Mouse (Mus musculus): Measurements from ENCODE around the gene 1190007I07Rik. TPM values are rescaled to one million over a fixed set of nuclear protein-coding genes. Genes with fewer than 3 reads are reported as not detected.

Gene 1190007I07Rik
- 120 and 159 TPM in 2 replicates for polyA plus RNA-seq (2012)

DNA sequence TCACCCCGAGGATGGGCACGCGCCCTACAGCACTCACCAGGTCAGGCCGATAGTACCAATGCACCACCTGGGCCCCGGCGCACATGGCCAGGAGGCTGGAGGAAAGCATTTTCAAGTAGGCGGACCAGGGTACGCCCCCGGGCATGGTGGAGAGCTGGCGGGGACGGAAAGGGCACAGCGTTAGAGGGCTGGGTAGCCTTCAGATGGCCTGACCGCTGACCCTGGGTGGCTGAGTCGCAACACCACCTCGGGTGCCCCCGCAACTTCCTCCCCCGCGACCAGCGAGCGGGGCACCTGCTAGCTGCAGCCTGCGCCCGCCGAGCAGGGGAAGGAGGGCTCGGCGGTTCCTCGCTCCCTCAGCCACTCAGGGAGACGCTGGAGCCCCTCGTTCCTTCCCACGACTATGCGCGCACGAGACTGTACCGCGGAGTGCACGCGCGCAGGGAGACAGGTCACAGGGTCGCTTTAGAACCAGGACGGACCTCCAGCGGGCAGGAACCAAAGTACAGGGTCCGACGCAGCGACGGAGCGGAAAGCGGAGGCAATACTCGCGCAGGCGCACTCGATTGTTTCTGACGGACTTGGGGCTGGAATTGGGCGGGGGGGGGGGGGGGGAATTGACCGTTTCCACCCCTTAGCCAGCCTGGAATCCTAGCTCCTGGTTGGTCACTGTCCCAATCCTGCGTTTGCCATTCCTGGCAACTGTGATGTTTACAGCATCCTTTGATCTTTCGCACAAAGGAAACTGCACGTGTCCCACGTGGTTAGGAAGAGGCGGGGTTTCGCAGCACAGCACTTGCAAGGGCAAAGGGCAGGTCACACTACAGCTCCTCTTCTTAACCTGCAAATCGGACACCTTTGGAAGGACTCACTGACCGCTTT lies at the start of gene 1190007I07Rik:
Gene 1190007I07Rik (minus strand): TSS at position 558 of the 882 bp plus-strand sequence.
- no peak for TF ChIP-seq GATA1 (IDR thresholded peaks at IDR 0.05; ENCODE audit: low read length)

DNA sequence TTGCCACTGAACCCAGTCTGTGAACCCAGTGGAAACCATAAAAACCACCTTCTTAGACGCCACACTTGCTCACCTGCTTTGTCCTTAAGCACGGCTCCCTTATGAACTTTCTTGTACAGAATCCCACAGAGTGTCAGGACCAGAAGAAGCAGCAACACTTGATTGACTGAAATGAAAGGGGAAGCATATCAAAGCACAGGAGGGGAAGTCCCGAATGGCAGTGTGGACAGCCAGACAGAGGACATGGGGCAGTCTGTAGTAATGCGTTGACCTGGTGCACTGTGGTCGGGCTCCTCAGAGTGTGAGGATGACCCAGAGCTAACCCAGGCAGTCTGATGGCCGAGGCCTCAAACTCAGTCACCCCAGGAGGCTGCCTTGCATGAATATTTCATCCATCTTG lies 47.2 kb upstream of the 1190007I07Rik start:
- TF ChIP-seq GATA1 (IDR thresholded peaks at IDR 0.05; ENCODE audit: low read length): no peak

DNA sequence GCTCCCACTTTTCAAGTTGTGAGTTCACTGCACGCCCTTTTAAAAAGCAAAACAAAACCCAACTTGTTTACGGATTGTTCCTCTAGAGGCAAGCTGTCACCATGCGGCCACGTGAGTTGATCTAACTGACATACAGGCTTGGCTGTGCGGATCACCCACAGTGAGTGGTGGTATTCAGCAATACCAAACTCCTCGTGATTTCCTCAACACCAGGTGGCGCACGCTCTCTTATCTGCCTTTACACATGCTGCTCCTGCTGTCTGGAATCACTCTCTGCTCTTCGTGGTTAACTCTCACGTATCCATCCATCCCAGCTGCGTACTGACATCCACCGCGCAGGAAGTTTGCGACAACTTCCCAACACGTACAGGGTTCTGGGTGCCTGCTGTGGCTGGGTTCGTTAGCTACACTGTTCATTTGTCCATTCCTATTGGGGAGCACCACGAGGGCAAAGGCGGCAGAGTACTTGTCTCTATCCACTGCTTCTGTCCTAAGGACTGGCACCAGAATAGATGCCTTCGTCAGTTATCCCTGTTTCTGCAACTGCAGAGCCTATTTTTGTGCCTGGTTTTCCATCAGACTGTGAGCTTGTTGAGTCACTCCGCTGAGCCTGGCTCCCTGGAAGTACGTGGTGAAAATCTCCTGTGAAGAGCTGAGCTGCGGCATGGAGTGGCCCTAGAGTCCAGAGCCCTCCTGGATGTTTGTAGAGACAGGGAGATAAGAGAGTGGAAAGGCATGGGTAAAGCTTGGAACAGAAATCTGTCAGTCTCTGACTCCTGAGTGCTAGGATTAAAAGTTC lies 43.6 kb upstream of the 1190007I07Rik start:
- no peak for TF ChIP-seq GATA1 (IDR thresholded peaks at IDR 0.05; ENCODE audit: low read length)

GRCm38 (mm10) chr10:82665951-82666350 lies 42.9 kb upstream of the 1190007I07Rik start:
- TF ChIP-seq GATA1 (IDR thresholded peaks at IDR 0.05; ENCODE audit: low read length): no peak

DNA sequence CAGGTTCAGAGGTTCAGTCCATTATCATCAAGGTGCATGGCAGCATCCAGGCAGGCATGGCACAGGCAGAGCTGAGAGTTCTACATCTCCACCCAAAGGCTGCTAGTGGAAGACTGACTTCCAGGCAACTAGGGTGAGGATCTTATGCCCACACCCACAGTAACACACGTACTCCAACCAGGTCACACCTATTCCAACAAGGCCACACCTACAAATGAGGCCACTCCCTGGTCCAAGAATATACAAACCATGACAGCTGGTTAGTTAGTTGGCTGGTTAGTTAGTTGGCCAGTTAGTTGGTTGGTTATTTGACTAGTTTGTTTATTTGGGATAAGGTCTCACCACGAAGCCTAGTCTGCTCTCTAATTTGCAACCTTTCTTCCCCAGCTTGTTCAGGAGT lies 40.3 kb upstream of the 1190007I07Rik start:
- no peak for TF ChIP-seq GATA1 (IDR thresholded peaks at IDR 0.05; ENCODE audit: low read length)

DNA sequence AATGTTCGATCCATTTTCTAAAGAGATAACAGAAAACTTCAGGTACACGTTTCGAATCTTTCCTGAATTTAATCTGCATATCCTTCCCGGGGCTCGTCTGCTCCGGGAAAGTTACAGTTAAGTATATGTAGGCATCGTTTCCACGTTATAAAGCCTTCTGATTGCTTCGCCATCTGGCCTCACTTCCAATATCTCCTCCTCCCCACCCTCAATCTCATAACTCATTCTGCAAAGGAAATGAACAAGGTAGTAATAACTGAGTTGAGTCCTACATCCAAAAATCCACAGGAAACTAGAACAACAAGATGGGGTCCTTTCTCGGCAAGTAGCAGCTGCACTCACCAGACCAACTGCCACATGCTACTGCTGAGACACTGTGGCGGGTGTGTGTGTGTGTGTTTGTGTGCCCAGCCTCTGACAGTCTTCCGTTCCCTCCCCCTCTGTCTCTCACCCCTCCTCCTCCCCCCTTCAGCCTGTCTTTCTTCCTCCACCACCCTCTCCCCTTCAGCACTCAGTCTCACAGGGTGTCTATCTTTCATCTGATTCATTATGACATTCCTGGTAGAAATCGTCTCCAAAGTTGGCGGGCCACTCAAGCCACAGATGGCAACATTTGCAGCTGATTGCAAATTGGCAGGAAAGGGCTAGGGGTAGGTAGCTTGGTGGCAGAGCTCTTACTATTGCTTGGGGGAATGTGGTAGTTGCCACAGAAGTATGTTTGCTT lies 39.4 kb upstream of the 1190007I07Rik start:
- no peak for TF ChIP-seq GATA1 (IDR thresholded peaks at IDR 0.05; ENCODE audit: low read length)

- TF ChIP-seq GATA1 (IDR thresholded peaks at IDR 0.05; ENCODE audit: low read length): no peak
These were observed 38.8 kb upstream of the 1190007I07Rik start for GRCm38 (mm10) chr10:82661820-82662219.

DNA sequence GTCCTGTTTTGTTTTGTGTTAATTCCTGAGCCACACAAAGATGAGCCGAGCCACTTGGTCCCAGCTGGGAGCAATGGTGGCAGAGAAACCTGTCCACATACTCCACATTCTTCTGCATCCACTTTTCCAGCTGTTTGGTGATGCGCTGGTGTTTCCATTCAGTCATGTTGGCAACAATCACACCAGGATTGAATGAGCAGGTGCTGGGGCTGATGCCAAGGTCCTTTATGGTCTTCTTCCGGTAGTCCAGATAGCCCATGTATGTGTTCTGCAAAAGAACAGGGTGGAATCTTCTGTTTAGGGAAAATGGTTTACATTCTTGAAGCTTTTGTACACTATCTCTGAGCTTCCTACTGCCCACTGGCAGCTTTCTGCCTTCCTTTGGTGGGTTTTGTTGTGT lies 31.6 kb upstream of the 1190007I07Rik start:
- no peak for TF ChIP-seq GATA1 (IDR thresholded peaks at IDR 0.05; ENCODE audit: low read length)

DNA sequence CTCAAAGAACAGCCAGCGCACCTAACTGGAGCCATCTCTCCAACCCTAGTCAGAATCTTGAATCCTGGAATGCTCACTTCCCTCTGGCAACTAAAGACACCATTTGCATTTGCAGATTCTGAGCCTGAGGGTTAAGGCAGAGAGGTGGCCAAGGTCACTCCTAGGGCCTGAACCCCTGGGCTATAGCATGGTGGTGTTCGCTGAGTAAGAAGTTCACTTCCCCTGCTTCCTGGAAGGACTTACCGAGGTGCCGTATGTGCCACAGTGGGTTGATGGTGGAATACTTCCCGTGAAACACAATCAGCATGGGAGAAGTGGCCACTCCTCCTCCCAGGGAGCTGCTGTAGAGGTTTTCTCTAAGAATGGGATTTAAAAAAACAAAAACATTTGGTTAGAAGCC lies 29.6 kb upstream of the 1190007I07Rik start:
- no peak for TF ChIP-seq GATA1 (IDR thresholded peaks at IDR 0.05; ENCODE audit: low read length)

DNA sequence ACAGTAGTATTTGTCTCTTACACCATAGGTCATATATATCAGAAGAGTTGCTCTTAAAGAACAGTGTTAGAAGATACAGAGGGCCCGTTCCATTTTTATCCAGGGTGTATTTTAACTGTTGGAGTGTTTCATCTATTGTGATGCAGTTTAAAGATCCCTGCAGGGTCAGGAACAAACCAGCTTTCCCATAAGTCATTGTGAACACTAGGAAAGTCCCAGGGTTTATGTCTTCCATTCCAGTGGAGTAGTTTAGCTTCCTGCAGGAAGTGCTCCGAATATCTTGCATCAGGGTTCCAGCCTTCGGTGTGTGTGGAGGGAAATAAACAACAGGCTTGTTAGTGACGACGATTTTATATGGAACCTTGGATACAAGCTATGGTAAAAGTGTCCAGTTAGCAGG lies 28.2 kb upstream of the 1190007I07Rik start:
- no peak for TF ChIP-seq GATA1 (IDR thresholded peaks at IDR 0.05; ENCODE audit: low read length)

GRCm38 (mm10) chr10:82647205-82647811 lies 24.3 kb upstream of the 1190007I07Rik start:
- TF ChIP-seq GATA1 (IDR thresholded peaks at IDR 0.05; ENCODE audit: low read length): no peak

- TF ChIP-seq GATA1 (IDR thresholded peaks at IDR 0.05; ENCODE audit: low read length): no peak
These were observed 23.1 kb upstream of the 1190007I07Rik start for GRCm38 (mm10) chr10:82646083-82646482.

- no peak for TF ChIP-seq GATA1 (IDR thresholded peaks at IDR 0.05; ENCODE audit: low read length)
These were observed 18.5 kb upstream of the 1190007I07Rik start for GRCm38 (mm10) chr10:82641481-82641880.

GRCm38 (mm10) chr10:82639032-82639698 lies 16.1 kb upstream of the 1190007I07Rik start:
- TF ChIP-seq GATA1 (IDR thresholded peaks at IDR 0.05; ENCODE audit: low read length): no peak

- TF ChIP-seq GATA1 (IDR thresholded peaks at IDR 0.05; ENCODE audit: low read length): no peak
These were observed 13.3 kb upstream of the 1190007I07Rik start for GRCm38 (mm10) chr10:82636321-82636720.
